Mouse (Mus musculus): ENCODE measurements around the gene Fgf10. TPM values are rescaled to one million over a fixed set of nuclear protein-coding genes. Genes with fewer than 3 reads are reported as not detected.

Gene Fgf10
- total RNA-seq (2021), result 1 to 10 TPM; 1.6 to 2.4 TPM
- long read RNA-seq, experiment 1, result 0 reads
- long read RNA-seq, experiment 2, result 0 reads

DNA sequence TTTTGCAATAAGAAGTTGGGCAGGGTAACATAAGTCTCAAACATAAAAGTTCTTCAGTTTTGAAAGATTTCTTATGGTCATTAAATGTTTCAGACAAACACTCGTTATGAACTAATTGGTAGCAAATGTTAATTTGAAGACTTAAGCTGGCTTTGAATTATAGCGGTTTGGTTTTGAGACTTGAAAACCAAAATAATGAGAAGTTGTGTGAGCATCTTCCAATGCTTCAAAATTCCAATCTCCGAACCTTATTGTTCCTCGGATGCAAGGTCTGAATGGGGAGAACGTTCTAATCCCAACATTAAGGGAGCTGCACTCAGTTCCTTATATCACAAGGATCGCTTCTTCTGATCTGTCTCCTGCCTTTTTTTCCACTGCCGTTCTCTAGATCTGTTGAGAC is at the start of gene Fgf10:
Gene Fgf10, plus strand, starts transcription at position 301 of the 400 bp plus-strand sequence.
- no peak for DNase-seq

GRCm38 (mm10) chr13:118629661-118630428 is 39.7 kb upstream of the Fgf10 start:
- no peak for DNase-seq

GRCm38 (mm10) chr13:118631500-118631899 is 38.1 kb upstream of the Fgf10 start:
- DNase-seq, result no peak

GRCm38 (mm10) chr13:118636047-118636446 is 33.5 kb upstream of the Fgf10 start:
- no peak for DNase-seq

DNA sequence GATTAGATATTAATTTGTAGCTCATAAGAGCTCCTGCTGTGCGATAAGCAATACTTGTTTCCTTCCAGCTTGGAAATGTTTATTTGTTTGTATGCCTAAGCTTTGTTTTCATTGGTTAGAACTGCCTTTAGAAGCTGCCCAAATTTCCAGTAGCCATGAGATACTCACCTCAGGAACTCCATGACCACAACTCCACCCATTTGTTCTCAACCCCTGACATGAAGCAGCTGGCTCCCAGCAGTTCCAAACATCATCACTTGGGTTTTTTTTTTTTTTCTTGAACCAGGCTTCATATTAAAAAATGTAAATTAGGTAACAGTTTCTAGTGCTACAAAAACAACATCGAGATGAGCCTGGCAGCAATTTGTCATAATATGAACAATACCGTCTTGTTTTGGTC is 27.0 kb upstream of the Fgf10 start:
- DNase-seq, result no peak

GRCm38 (mm10) chr13:118643138-118643537 is 26.5 kb upstream of the Fgf10 start:
- no peak for DNase-seq

DNA sequence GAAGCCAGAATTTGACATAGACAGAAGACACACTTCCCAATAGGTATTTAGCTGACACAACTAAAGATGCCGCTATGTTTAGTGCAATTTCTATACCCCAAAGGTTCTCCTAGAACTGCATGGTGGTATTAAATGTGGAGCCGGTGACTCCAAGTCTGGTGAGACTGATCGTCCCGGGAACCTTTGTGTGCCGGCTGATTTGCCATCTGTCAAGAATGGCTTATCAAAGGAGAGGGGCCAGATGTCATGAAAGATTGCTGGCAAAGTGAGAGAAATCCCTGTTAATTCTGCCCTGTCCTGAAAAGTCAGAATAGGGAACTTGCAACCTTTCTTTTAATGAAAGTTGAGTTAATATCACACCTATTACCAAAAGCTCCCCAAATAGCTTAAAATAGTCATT is 12.6 kb upstream of the Fgf10 start:
- no peak for DNase-seq

DNA sequence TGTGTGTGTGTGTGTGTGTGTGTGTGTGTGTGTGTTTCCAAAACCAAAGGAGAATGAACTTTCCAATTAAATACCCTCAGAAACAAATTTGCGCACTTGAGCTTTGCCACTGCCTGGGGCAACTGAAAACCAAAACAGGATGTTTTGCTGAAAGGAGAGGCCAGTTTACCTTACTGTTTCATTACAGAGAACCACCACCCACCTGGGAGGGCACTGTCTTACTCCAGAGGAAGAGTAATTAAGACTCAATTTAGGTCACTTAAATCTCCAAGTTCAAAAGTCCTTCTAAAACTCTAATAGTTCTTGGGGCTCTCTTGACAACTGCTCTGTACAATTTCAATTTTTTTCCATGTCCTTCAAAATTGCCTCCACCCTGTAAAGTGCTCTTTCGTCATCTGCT is 11.6 kb upstream of the Fgf10 start:
- DNase-seq, result no peak

- no peak for DNase-seq
These were observed 10.8 kb upstream of the Fgf10 start for GRCm38 (mm10) chr13:118658608-118659326.

DNA sequence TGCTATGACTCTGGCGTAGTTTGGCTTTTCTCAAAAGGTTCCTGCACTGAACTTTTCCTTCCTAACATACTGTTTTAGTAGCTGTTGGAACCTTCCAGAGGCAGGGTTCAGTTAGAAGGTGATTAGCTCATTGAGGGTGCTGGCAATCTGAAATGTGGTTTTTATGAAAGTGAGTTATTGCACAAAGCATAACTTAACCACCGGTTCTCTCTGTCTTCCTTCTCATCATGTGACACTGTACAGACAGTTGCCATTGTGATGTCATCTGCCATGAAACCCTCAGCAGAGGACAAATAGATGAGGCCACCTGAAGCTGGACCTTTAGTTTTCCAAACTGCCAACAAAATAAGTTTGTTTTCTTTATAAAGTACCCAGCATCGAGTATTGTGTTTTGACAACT is 7.9 kb upstream of the Fgf10 start:
- DNase-seq, result no peak

DNA sequence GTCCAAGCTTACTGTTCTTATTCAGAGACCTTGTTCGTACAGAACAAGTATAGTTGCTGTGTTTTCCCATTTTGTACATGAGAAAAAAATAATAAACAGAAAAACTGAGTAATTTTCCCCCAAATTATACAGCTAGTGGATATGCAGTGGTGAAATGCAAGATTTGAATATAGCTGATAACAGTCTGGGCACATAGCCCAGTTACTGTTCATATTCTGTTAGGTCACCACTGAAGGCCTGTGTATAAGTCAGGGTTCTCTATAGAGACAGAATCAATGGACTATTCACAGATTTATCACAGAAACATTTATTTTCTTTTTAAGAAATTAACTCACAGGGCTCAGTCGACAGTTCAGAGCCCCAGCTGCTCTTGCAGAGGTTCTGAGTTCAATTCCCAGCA is 4.7 kb upstream of the Fgf10 start:
- no peak for DNase-seq

GRCm38 (mm10) chr13:118679228-118679627 is 9.6 kb downstream of the Fgf10 start:
- DNase-seq, result no peak

DNA sequence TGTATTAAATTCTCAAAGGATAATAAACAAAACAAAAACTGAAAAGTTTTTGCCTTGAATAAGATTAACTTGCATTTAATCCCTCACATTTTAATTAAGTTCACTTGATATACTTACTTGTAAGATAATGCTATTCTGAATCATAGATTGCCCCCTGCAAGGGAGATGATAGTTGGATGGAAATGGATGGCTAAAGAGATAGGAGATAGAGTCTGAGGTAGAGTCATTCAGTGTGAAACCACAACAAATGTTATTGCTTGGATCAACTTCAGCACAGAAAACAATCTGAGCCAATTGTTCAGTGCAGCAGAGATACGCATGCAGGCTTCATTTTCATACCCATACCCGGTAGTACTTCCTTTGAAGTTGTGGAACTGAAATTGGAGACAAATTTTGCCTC is 23.5 kb downstream of the Fgf10 start:
- no peak for DNase-seq

DNA sequence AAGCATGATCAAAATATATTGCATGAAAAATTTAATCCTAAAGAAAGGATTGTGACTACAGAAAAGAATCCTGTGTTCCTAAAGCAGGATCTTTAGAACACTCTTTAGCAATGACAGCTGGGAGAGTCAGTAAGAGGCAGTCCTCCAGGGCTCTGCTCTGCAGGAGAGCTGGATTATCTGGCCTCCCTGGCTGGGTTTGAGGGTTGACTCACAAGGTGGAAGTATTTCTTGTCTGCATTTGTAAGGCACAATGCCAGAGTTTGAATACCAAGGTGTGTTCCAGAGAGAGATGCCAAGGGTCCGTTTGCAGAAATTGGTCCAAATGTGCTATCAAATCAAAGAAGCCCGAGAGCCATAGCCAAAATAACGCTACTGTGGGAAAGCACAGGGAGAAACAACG is 25.5 kb downstream of the Fgf10 start:
- no peak for DNase-seq

DNA sequence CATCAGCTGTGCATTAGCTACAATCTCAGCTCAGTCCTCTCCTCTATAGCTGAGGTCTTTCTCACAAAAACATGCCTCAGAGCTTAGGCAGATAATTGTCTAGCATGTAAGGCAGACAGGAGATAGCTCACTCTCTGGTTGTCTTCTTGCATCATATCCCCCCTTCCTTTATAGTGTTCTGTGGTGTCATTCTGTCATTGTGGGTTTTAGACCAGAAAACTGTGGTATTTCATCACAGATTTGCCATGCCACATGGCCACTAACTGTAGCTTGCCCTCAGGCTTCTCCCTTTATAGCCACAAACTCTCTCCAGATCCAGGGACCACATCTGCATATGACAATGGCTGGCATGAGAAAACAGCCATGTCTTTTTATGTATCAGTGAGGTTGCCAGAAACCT is 34.1 kb downstream of the Fgf10 start:
- DNase-seq, result no peak

GRCm38 (mm10) chr13:118705716-118706115 is 36.1 kb downstream of the Fgf10 start:
- DNase-seq, result no peak

GRCm38 (mm10) chr13:118709912-118710311 is 40.3 kb downstream of the Fgf10 start:
- no peak for DNase-seq

GRCm38 (mm10) chr13:118713626-118714150 is 44.1 kb downstream of the Fgf10 start:
- no peak for DNase-seq

- no peak for DNase-seq
These were observed 44.9 kb downstream of the Fgf10 start for GRCm38 (mm10) chr13:118714284-118715065.

DNA sequence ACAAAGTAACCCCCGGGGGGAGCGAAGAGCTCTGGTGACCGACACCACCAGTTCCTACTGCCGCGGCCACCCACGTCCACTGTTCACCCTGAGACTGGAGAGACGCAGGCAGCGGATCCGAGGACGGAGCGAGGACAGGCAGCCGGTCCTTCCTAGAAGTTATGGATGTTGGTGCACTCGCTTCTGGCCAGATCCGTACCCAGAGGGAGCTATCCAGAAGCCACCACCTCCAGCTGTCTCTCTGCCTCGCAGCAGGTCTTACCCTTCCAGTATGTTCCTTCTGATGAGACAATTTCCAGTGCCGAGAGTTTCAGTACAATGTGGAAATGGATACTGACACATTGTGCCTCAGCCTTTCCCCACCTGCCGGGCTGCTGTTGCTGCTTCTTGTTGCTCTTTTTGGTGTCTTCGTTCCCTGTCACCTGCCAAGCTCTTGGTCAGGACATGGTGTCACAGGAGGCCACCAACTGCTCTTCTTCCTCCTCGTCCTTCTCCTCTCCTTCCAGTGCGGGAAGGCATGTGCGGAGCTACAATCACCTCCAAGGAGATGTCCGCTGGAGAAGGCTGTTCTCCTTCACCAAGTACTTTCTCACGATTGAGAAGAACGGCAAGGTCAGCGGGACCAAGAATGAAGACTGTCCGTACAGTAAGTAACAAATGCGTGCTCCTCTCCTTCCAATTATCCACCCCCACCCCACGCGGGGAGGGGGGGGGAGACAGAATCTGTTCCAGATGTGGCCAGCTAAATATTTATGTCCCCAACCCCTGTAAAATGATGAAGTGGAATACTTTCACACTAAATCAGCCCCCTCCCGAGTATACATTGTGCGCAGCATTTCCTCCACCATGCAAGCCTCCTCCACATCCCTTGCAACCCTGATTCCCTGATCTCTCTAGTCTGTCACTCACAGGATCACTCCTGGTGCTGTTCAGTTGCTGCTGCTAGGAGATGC is 45.8 kb downstream of the Fgf10 start:
- peak in 1 of 2 experiments; percentile 5 for DNase-seq

GRCm38 (mm10) chr13:118716265-118716664 is 46.7 kb downstream of the Fgf10 start:
- DNase-seq, result no peak
